Mouse (Mus musculus) midbrain, embryonic 12.5 days (tissue): ENCODE measurements around the gene Ern1. TPM values are rescaled to one million over a fixed set of nuclear protein-coding genes. Genes with fewer than 3 reads are reported as not detected.
"Not testable (repeated sequence)": the region's sequence is repeated elsewhere in the genome, so short reads cannot be mapped to it uniquely, and the experiment has no call there.

Experiments
- ATAC-seq: fragments of 200-750 bp; cut with Nextera tagmentation; 2 replicates; pipeline ENCODE4 v1.8.0; 2017; ENCODE audit warnings: low read depth, moderate TSS enrichment, moderate library complexity; ENCODE audit not compliant: low FRiP score
- H3K27ac ChIP-seq: fragments of 300-500 bp; sonication (generic); replicated peaks from 2 replicates; pipeline ENCODE4 v1.5.1; 2016; ENCODE audit warnings: mild to moderate bottlenecking
- H3K27me3 ChIP-seq: fragments of 300-500 bp; sonication (generic); 2 replicates; pipeline ENCODE4 v1.6.1; 2016; ENCODE audit warnings: mild to moderate bottlenecking
- H3K36me3 ChIP-seq: fragments of 300-500 bp; sonication (generic); 2 replicates; pipeline ENCODE4 v1.6.1; 2016
- H3K4me1 ChIP-seq: fragments of 300-500 bp; sonication (generic); 2 replicates; pipeline ENCODE4 v1.6.1; 2016
- H3K4me2 ChIP-seq: fragments of 300-500 bp; sonication (generic); replicated peaks from 2 replicates; pipeline ENCODE4 v1.6.1; 2016; ENCODE audit warnings: mild to moderate bottlenecking, moderate library complexity
- H3K4me3 ChIP-seq: fragments of 300-500 bp; sonication (generic); 2 replicates; pipeline ENCODE4 v1.5.1; 2016; ENCODE audit warnings: mild to moderate bottlenecking
- H3K9ac ChIP-seq: fragments of 300-500 bp; sonication (generic); replicated peaks from 2 replicates; pipeline ENCODE4 v1.6.1; 2016; ENCODE audit warnings: mild to moderate bottlenecking, moderate library complexity
- H3K9me3 ChIP-seq: fragments of 300-500 bp; sonication (generic); 2 replicates; pipeline ENCODE4 v1.6.1; 2016; ENCODE audit warnings: mild to moderate bottlenecking
- WGBS: fragments of 180-500 bp; shearing (Covaris S2); methylation state at CpG from one replicate; pipeline ENCODE4 v1.1.7; 2016; 5-methylcytosine and 5-hydroxymethylcytosine counted together
- polyA plus RNA-seq: library from polyadenylated mRNA; unstranded; fragments of >200 nt; fragmentation: Nextera tagmentation; extraction: Ambion mirVana; gene quantifications from 2 replicates; pipeline ENCODE4 v1.2.1, GENCODE M21; 2016

Gene Ern1
- polyA plus RNA-seq, 1 experiment from 2014 or later = 6.6 TPM

GRCm38 (mm10) chr11:106502159-106502505 lies 14.5 kb upstream of the Ern1 start:
- Histone ChIP-seq H3K27me3 (no peaks in the 10 kb centered on the region), H3K4me2 (peak overlapping the region; percentile 63), H3K27ac (peak overlapping the region; percentile 98), H3K4me3 (peak overlapping the region; percentile 97), H3K9me3 (no peaks in the 10 kb centered on the region), H3K36me3 (no peaks in the 10 kb centered on the region), H3K9ac (peak overlapping the region; percentile 98), H3K4me1 (peaks cover 13% of the 10 kb centered on the region)
- no peak for ATAC-seq

GRCm38 (mm10) chr11:106501308-106502158 lies 13.9 kb upstream of the Ern1 start:
- Histone ChIP-seq H3K27me3 (no peaks in the 10 kb centered on the region), H3K9ac (peak overlapping the region; percentile 98), H3K36me3 (no peaks in the 10 kb centered on the region), H3K4me3 (peak overlapping the region; percentile 97), H3K9me3 (no peaks in the 10 kb centered on the region), H3K27ac (peak overlapping the region; percentile 98), H3K4me1 (peaks cover 13% of the 10 kb centered on the region), H3K4me2 (peak overlapping the region; percentile 63)
- 2% methylated on average over 22 of the region's 22 CpGs for WGBS
- ATAC-seq = peak; percentile 73

GRCm38 (mm10) chr11:106500393-106501307 lies 13.0 kb upstream of the Ern1 start:
- WGBS = under 1% methylated on average over 53 of the region's 55 CpGs
- Histone ChIP-seq H3K9me3 (no peaks in the 10 kb centered on the region), H3K27ac (peak overlapping the region; percentile 98), H3K4me2 (peak overlapping the region; percentile 63), H3K36me3 (no peaks in the 10 kb centered on the region), H3K9ac (peak overlapping the region; percentile 98), H3K4me3 (peak overlapping the region; percentile 97), H3K4me1 (peaks cover 13% of the 10 kb centered on the region), H3K27me3 (no peaks in the 10 kb centered on the region)
- peak; percentile 97 for ATAC-seq

- Histone ChIP-seq H3K4me3 (no peak overlapping the region), H3K4me1 (peaks cover 13% of the 10 kb centered on the region), H3K36me3 (no peaks in the 10 kb centered on the region), H3K27me3 (no peaks in the 10 kb centered on the region), H3K9me3 (no peaks in the 10 kb centered on the region), H3K27ac (no peak overlapping the region), H3K4me2 (no peak overlapping the region), H3K9ac (no peak overlapping the region)
- ATAC-seq = no peak
- WGBS = 12% methylated on average over 4 of the region's 4 CpGs
Measured at GRCm38 (mm10) chr11:106498739-106499379, 11.2 kb upstream of the Ern1 start.

GRCm38 (mm10) chr11:106497926-106498325 lies 10.3 kb upstream of the Ern1 start:
- H3K27ac ChIP-seq = no peak overlapping the region
- H3K4me2 ChIP-seq = no peak overlapping the region
- no peaks in the 10 kb centered on the region for H3K27me3 ChIP-seq
- 91% methylated on average over 2 of the region's 2 CpGs for WGBS
- no peak for ATAC-seq
- peaks cover 13% of the 10 kb centered on the region for H3K4me1 ChIP-seq
- no peak overlapping the region for H3K9ac ChIP-seq
- H3K36me3 ChIP-seq = no peaks in the 10 kb centered on the region
- H3K9me3 ChIP-seq = no peaks in the 10 kb centered on the region
- H3K4me3 ChIP-seq = no peak overlapping the region

- H3K4me1 ChIP-seq = peaks cover 11% of the 10 kb centered on the region
- H3K4me3 ChIP-seq, H3K36me3 ChIP-seq, H3K27me3 ChIP-seq, H3K27ac ChIP-seq, H3K4me2 ChIP-seq, ATAC-seq, H3K9ac ChIP-seq, H3K9me3 ChIP-seq: not testable (repeated sequence)
- 92% methylated on average over 2 of the region's 2 CpGs for WGBS
Measured at GRCm38 (mm10) chr11:106497009-106497408, 9.4 kb upstream of the Ern1 start.

GRCm38 (mm10) chr11:106492984-106493669 lies 5.5 kb upstream of the Ern1 start:
- Histone ChIP-seq H3K4me1 (peaks cover 2% of the 10 kb centered on the region; the same call in 1 of the 2 replicates), H3K4me2 (no peak overlapping the region), H3K36me3 (no peaks in the 10 kb centered on the region), H3K9ac (no peak overlapping the region), H3K27me3 (no peaks in the 10 kb centered on the region), H3K4me3 (no peak overlapping the region), H3K9me3 (no peaks in the 10 kb centered on the region), H3K27ac (no peak overlapping the region)
- 83% methylated on average over 7 of the region's 7 CpGs for WGBS
- no peak for ATAC-seq

GRCm38 (mm10) chr11:106491393-106491792 lies 3.7 kb upstream of the Ern1 start:
- Histone ChIP-seq H3K27ac (no peak overlapping the region), H3K9ac (no peak overlapping the region), H3K27me3 (no peaks in the 10 kb centered on the region), H3K9me3 (no peaks in the 10 kb centered on the region), H3K4me1 (peaks cover 9% of the 10 kb centered on the region), H3K4me3 (no peak overlapping the region), H3K36me3 (no peaks in the 10 kb centered on the region), H3K4me2 (no peak overlapping the region)
- ATAC-seq = no peak
- WGBS = 2% methylated on average over 3 of the region's 3 CpGs

GRCm38 (mm10) chr11:106490600-106490999 lies 2.9 kb upstream of the Ern1 start:
- H3K36me3 ChIP-seq, H3K4me1 ChIP-seq, H3K27ac ChIP-seq, H3K4me3 ChIP-seq, H3K9me3 ChIP-seq, ATAC-seq, H3K4me2 ChIP-seq, H3K27me3 ChIP-seq, H3K9ac ChIP-seq: not testable (repeated sequence)
- WGBS = 84% methylated on average over 6 of the region's 6 CpGs

GRCm38 (mm10) chr11:106490057-106490456 lies 2.4 kb upstream of the Ern1 start:
- Histone ChIP-seq H3K27me3 (no peaks in the 10 kb centered on the region), H3K9me3 (no peaks in the 10 kb centered on the region), H3K4me1 (peaks cover 9% of the 10 kb centered on the region), H3K4me2 (no peak overlapping the region), H3K9ac (no peak overlapping the region), H3K36me3 (no peaks in the 10 kb centered on the region), H3K27ac (no peak overlapping the region), H3K4me3 (no peak overlapping the region)
- no peak for ATAC-seq
- WGBS = 41% methylated on average over 10 of the region's 10 CpGs

- Histone ChIP-seq H3K9ac (no peak overlapping the region), H3K27me3 (no peaks in the 10 kb centered on the region), H3K27ac (no peak overlapping the region), H3K4me2 (no peak overlapping the region), H3K36me3 (no peaks in the 10 kb centered on the region), H3K9me3 (no peaks in the 10 kb centered on the region), H3K4me1 (peaks cover 9% of the 10 kb centered on the region), H3K4me3 (no peak overlapping the region)
- no peak for ATAC-seq
- WGBS = 63% methylated on average over 6 of the region's 7 CpGs
Measured at GRCm38 (mm10) chr11:106489036-106489693, 1.5 kb upstream of the Ern1 start.
